Mouse (Mus musculus) kidney, adult 2 months (tissue): ENCODE measurements at regions not wholly inside any gene's neighbourhood (a gene's known extent, or its start where the extent isn't known, plus 50 kb on each side); places are given as distances from the start of the nearest gene placed in this dataset.

Source experiments
- DNase-seq: peaks from one replicate; pipeline ENCODE4 v3.0.0; 2021
- H3K27ac ChIP-seq: fragments of 200-500 bp; 2 replicates; pipeline ENCODE4 v1.5.1; 2012; ENCODE audit warnings: low read depth, low read length, control low read depth, inconsistent platforms; ENCODE audit not compliant: insufficient read depth
- H3K27me3 ChIP-seq: fragments of 200-500 bp; replicated peaks from 2 replicates; pipeline ENCODE4 v1.6.1; 2012; ENCODE audit warnings: mild to moderate bottlenecking, moderate library complexity, low read length, inconsistent platforms; ENCODE audit not compliant: control insufficient read depth, insufficient read depth
- H3K36me3 ChIP-seq: fragments of 200-500 bp; 2 replicates; pipeline ENCODE4 v1.6.1; 2012; ENCODE audit warnings: mild to moderate bottlenecking, moderate library complexity, low read length, inconsistent platforms; ENCODE audit not compliant: control insufficient read depth, insufficient read depth
- H3K4me1 ChIP-seq: fragments of 200-500 bp; 2 replicates; pipeline ENCODE4 v1.6.1; 2011; ENCODE audit warnings: low read length; ENCODE audit not compliant: control insufficient read depth, insufficient read depth
- H3K4me3 ChIP-seq: fragments of 200-500 bp; 2 replicates; pipeline ENCODE4 v1.5.1; 2011; ENCODE audit warnings: mild to moderate bottlenecking, low read depth, low read length, control low read depth; ENCODE audit not compliant: insufficient read depth
- CTCF ChIP-seq: fragments of 200-500 bp; conservative IDR thresholded peaks from 2 replicates; pipeline ENCODE4 v1.5.1; 2011; ENCODE audit warnings: low read depth, mild to moderate bottlenecking, control low read depth, low read length, moderate library complexity, mixed read lengths; ENCODE audit not compliant: insufficient read depth, insufficient read length
- POLR2A ChIP-seq: fragments of 200-500 bp; IDR thresholded peaks from one replicate; pipeline ENCODE4 v1.6.1; 2011; ENCODE audit warnings: low read depth, low read length, control low read depth
- WGBS: fragments of 180-500 bp; shearing (Covaris S2); methylation state at CpG from one replicate; pipeline ENCODE4 v1.1.7; 2018; 5-methylcytosine and 5-hydroxymethylcytosine counted together

DNA sequence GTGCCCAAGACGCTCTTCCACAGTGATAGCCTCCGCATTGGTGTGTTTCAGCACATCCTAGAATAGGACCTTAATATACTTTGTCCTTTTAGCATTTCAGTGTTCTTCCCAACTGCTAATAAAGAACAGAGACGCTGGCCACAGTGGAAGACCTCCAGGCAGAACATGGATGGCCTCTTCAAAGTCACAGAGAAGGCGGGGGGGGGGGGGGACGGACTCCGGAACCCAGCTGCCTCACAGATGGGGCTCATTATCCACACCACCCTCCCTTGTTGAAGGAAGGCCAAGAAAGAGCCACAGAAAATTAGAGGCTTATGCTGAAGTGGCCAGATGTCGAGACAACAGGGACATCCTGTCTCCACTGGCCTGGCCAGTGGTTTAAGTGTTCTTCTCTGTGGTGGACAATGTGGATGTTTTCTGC lies 192.7 kb upstream of the Cdh11 start:
- WGBS, result 72% methylated on average over 7 of the region's 7 CpGs
- Histone ChIP-seq H3K36me3 (no peaks in the 10 kb centered on the region), H3K27me3 (no peaks in the 10 kb centered on the region; the same call in 1 of the 2 replicates), H3K4me1 (no peaks in the 10 kb centered on the region), H3K4me3 (no peak overlapping the region), H3K27ac (no peak overlapping the region)
- no peak for TF ChIP-seq CTCF
- no peak for TF ChIP-seq POLR2A
- peak; percentile 38 for DNase-seq

- no peak for TF ChIP-seq CTCF
- TF ChIP-seq POLR2A, result no peak
- no peaks in the 10 kb centered on the region for H3K27me3 ChIP-seq
- WGBS, result 33% methylated on average over 3 of the region's 3 CpGs
- no peak overlapping the region for H3K4me3 ChIP-seq
- no peak overlapping the region for H3K27ac ChIP-seq
- no peaks in the 10 kb centered on the region for H3K4me1 ChIP-seq
- H3K36me3 ChIP-seq, result no peaks in the 10 kb centered on the region
- DNase-seq, result no peak
Observed at GRCm38 (mm10) chr8:102983220-102983909, 197.9 kb upstream of the Cdh11 start.

- no peak for TF ChIP-seq CTCF
- Histone ChIP-seq H3K27ac (no peak overlapping the region), H3K27me3 (no peaks in the 10 kb centered on the region), H3K4me3 (no peak overlapping the region), H3K36me3 (no peaks in the 10 kb centered on the region), H3K4me1 (no peaks in the 10 kb centered on the region)
- WGBS, result 41% methylated on average over 3 of the region's 3 CpGs
- DNase-seq, result no peak
Observed at GRCm38 (mm10) chr8:102983910-102984225, 198.4 kb upstream of the Cdh11 start.

- no peak overlapping the region for H3K27ac ChIP-seq
- no peak for DNase-seq
- no peaks in the 10 kb centered on the region for H3K36me3 ChIP-seq
- TF ChIP-seq CTCF (no peak), POLR2A (no peak)
- H3K27me3 ChIP-seq, result no peaks in the 10 kb centered on the region
- H3K4me3 ChIP-seq, result no peak overlapping the region
- 23% methylated on average over 2 of the region's 2 CpGs for WGBS
- H3K4me1 ChIP-seq, result no peaks in the 10 kb centered on the region
Observed at GRCm38 (mm10) chr8:103007284-103007984, 222.0 kb upstream of the Cdh11 start.

DNA sequence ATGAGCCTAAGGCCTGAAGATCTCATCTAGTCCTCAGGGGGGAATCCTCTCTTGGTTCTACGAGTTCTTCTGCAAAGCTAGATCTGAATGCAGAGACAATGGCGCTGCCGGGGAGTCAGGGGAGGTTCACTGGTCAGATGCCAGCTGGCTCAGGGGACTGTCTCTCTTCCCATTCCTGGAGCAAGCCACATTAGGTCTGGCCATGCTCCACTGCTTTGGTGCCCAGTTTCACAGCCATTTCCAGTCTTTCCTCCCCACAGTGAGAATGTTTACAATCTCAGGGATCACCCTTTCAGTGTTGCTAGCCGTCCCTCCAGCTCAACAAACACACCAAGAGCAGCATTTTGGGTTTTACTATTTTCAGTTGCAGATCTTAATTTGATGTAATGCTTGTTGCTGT lies 233.7 kb upstream of the Cdh11 start:
- 26% methylated on average over 4 of the region's 4 CpGs for WGBS
- peak; percentile 1 for DNase-seq
- no peak for TF ChIP-seq POLR2A
- TF ChIP-seq CTCF, result no peak
- Histone ChIP-seq H3K27me3 (no peaks in the 10 kb centered on the region), H3K4me3 (no peak overlapping the region), H3K4me1 (no peaks in the 10 kb centered on the region), H3K36me3 (no peaks in the 10 kb centered on the region), H3K27ac (no peak overlapping the region)

DNA sequence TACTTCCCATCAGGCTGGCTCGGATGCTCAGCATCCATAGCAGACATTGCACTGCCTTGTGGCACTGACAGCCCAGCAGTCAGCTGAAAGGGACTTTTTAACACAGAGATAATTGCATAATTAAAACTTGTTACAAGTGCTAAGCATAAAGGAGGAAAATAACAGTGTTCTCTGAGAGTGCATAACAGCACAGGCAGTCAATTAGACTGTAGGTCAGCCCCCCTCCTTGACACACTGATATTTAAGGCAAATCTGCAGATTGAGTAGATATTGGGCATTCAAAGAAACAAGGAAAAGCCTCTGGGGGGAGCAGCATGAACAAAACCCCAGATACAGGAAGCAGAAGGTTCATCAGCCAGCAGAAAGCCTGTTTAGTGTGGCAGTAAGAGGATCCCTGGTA lies 237.8 kb upstream of the Cdh11 start:
- Histone ChIP-seq H3K27me3 (no peaks in the 10 kb centered on the region), H3K27ac (no peak overlapping the region), H3K4me1 (no peaks in the 10 kb centered on the region), H3K4me3 (no peak overlapping the region), H3K36me3 (no peaks in the 10 kb centered on the region)
- TF ChIP-seq POLR2A (no peak), CTCF (no peak)
- 74% methylated on average over 1 of the region's 1 CpGs for WGBS
- no peak for DNase-seq

GRCm38 (mm10) chr8:103031708-103032107 lies 246.3 kb upstream of the Cdh11 start:
- 70% methylated on average over 1 of the region's 1 CpGs for WGBS
- no peak for TF ChIP-seq POLR2A
- TF ChIP-seq CTCF, result no peak
- Histone ChIP-seq H3K36me3 (no peaks in the 10 kb centered on the region), H3K27ac (no peak overlapping the region), H3K27me3 (no peaks in the 10 kb centered on the region), H3K4me1 (no peaks in the 10 kb centered on the region), H3K4me3 (no peak overlapping the region)
- DNase-seq, result peak; percentile 14
